Mouse (Mus musculus): ENCODE data around the gene Spert. TPM values are rescaled to one million over a fixed set of nuclear protein-coding genes. Genes with fewer than 3 reads are reported as not detected.

Spert gene
- total RNA-seq, 2 experiments from 2014 or later: not detected

Other genes with a start within 250 kb of the Spert start
- under 1 TPM in 1 of 2 experiments, not detected in 1; 0.07 TPM for gene Siah3, start 137.1 kb downstream of the Spert start, total RNA-seq (2021)
- gene Erich6b, start 49.1 kb upstream of the Spert start, total RNA-seq (2021): not detected
- 10 to 100 TPM; 17.8 to 19.1 TPM for gene Cog3, start 161.4 kb upstream of the Spert start, total RNA-seq (2021)
- gene Slc25a30, start 193.9 kb upstream of the Spert start, total RNA-seq (2021): 10 to 100 TPM; 17.5 to 20.3 TPM

Data from heart, postnatal 4 days (tissue).